Mouse (Mus musculus) CD8-positive naive resting alpha-beta T cell, adult 2 months (primary cell): ENCODE results near the gene Olfr1299.

Experiments
- DNase-seq, 2 experiments: peaks; one replicate each; pipeline ENCODE4 v3.0.0; 2022; ENCODE audit warnings: low read depth in 2 of 2, low spot score in 2 of 2

The Olfr1299 gene

GRCm38 (mm10) chr2:111661119-111661518, at the start of gene Olfr1299:
Olfr1299 (plus strand) TSS chr2:111661419.
- no peak for DNase-seq

- DNase-seq: no peak
These were observed 34.8 kb upstream of the Olfr1299 start, which contains the start of gene Olfr1297 for GRCm38 (mm10) chr2:111626397-111626796. Olfr1297 (minus strand) TSS chr2:111626497.

GRCm38 (mm10) chr2:111649101-111649500, 12.1 kb upstream of the Olfr1299 start, which contains the start of gene Olfr1298:
Olfr1298 (minus strand) TSS chr2:111649201.
- DNase-seq: no peak
